Mouse (Mus musculus): ENCODE results near the gene Zfp456. TPM values are rescaled to one million over a fixed set of nuclear protein-coding genes. Genes with fewer than 3 reads are reported as not detected.

The Zfp456 gene
- polyA plus RNA-seq, 1 experiment from 2014 or later = 0.55 TPM

- Histone ChIP-seq H3K9ac (no peak overlapping the region), H3K27me3 (no peaks in the 10 kb centered on the region), H3K36me3 (0 out of 2 replicates have a peak, but pooled peaks cover 8% of the 10 kb centered on the region), H3K27ac (no peak overlapping the region), H3K4me2 (no peak overlapping the region), H3K4me1 (replicated peaks) (no peaks in the 10 kb centered on the region), H3K4me3 (no peak overlapping the region), H3K9me3 (no peaks in the 10 kb centered on the region)
- ATAC-seq (ENCODE audit: low FRiP score) = no peak
- WGBS = 91% methylated on average over 2 of the region's 2 CpGs
Measured at GRCm38 (mm10) chr13:67343422-67343821, 32.2 kb downstream of the Zfp456 start.

DNA sequence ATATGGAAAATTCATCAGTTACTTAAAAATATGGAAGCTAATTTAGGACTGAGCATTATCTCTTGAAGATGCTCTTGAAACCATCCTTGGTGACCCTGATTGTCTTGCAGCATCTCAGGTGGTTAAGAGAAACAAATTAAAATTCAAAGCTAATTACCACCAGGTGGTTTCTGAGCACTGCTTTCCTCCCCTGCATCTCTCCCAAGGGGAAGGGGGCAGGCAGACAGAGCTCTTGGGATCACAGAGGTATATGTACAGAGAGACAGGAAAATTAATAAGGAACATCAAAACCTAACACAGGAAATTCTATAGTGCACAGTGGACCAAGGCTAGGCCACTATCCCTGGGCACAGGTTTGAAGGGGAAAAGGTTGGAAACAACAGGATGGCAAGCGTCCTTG, 42.7 kb downstream of the Zfp456 start:
- H3K36me3 ChIP-seq = no peaks in the 10 kb centered on the region
- WGBS = 69% methylated on average over 1 of the region's 1 CpGs
- H3K9ac ChIP-seq = peak overlapping the region; percentile 74
- H3K4me1 ChIP-seq (replicated peaks) = peaks cover 14% of the 10 kb centered on the region
- peak overlapping the region; percentile 71 for H3K4me2 ChIP-seq
- peak; percentile 47; the same call in 1 of the 2 replicates for ATAC-seq (ENCODE audit: low FRiP score)
- H3K27ac ChIP-seq = no peak overlapping the region
- H3K4me3 ChIP-seq = peak overlapping the region; percentile 55
- no peaks in the 10 kb centered on the region for H3K9me3 ChIP-seq
- H3K27me3 ChIP-seq = no peaks in the 10 kb centered on the region

DNA sequence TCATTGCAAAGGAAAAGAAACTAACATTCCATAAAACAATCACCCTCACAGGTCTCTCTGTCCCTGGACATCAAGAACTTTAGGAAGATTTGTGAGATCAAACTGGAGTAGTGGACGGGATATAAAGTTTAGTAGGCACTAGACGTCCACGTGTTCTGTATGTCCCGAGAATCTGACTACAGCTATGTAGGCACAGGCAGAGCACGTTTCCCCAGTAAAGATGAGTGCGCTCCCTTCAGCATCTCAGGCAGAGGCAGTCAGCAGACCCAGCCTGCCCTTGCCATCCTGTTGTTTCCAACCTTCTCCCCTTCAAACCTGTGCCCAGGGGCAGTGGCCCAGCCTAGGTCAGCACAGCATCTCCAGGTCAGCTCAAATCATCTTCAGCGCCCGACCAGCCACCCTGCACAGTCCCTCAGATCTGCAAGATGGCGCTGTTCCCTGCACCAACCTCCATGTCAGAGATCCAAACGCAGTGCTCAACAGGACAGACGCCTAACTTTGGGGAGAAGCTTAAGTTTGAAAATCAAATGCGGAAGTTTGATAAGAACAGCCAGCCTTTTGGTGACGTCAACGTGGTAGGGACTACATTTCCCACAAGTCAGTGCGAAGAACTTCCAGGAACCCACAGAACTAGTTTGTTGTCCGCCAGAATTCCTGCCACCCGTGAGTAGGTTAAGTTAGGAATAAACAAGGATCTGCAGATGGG, 43.4 kb downstream of the Zfp456 start, which contains the start of gene Zfp595:
Zfp595 (minus strand) TSS at position 552 of the 706 bp plus-strand sequence.
- H3K4me3 ChIP-seq = peak within 1 kb of the TSS; percentile 55
- peak within 1 kb of the TSS; percentile 74 for H3K9ac ChIP-seq
- ATAC-seq (ENCODE audit: low FRiP score) = peak; percentile 95
- H3K9me3 ChIP-seq = no peaks in the 10 kb centered on the region
- H3K27ac ChIP-seq = no peak within 1 kb of the TSS
- peak within 1 kb of the TSS; percentile 71 for H3K4me2 ChIP-seq
- no peaks in the 10 kb centered on the region for H3K27me3 ChIP-seq
- H3K36me3 ChIP-seq = no peaks in the 10 kb centered on the region
- WGBS = 18% methylated on average over 17 of the region's 17 CpGs
- peaks cover 14% of the 10 kb centered on the region for H3K4me1 ChIP-seq (replicated peaks)

Other genes starting within 250 kb of the Zfp456 start
- 5.5 and 7.5 TPM in 2 replicates for gene Rsl1, start 202.6 kb downstream of the Zfp456 start, polyA plus RNA-seq (2015; fragmentation: Nextera tagmentation; extraction: Ambion mirVana)
- gene Zfp455, start 181.3 kb downstream of the Zfp456 start, polyA plus RNA-seq (2015; fragmentation: Nextera tagmentation; extraction: Ambion mirVana) = 2.6 and 3.1 TPM in 2 replicates
- 5.1 and 5.4 TPM in 2 replicates for gene Zfp458, start 97.3 kb downstream of the Zfp456 start, polyA plus RNA-seq (2015; fragmentation: Nextera tagmentation; extraction: Ambion mirVana)
- gene Zfp457, start 69.3 kb downstream of the Zfp456 start, polyA plus RNA-seq (2015; fragmentation: Nextera tagmentation; extraction: Ambion mirVana) = 0.84 and 1.1 TPM in 2 replicates
- 1.6 and 1.9 TPM in 2 replicates for gene Zfp595, start 43.2 kb downstream of the Zfp456 start, polyA plus RNA-seq (2015; fragmentation: Nextera tagmentation; extraction: Ambion mirVana)
- 0.44 TPM in 1 of 2 replicates, not detected in the other for gene Gm28044, start 15.3 kb downstream of the Zfp456 start, polyA plus RNA-seq (2015; fragmentation: Nextera tagmentation; extraction: Ambion mirVana)
- 0.68 and 0.69 TPM in 2 replicates for gene Zfp953, start 15.2 kb downstream of the Zfp456 start, polyA plus RNA-seq (2015; fragmentation: Nextera tagmentation; extraction: Ambion mirVana)
- gene Gm28041, start 77 bp downstream of the Zfp456 start, polyA plus RNA-seq (2015; fragmentation: Nextera tagmentation; extraction: Ambion mirVana) = not detected in 2 replicates
- 3.4 and 5.0 TPM in 2 replicates for gene Zfp429, start 24.0 kb upstream of the Zfp456 start, polyA plus RNA-seq (2015; fragmentation: Nextera tagmentation; extraction: Ambion mirVana)
- 0.21 and 0.58 TPM in 2 replicates for gene Zfp459, start 45.6 kb upstream of the Zfp456 start, polyA plus RNA-seq (2015; fragmentation: Nextera tagmentation; extraction: Ambion mirVana)
- gene Zfp874a, start 75.8 kb upstream of the Zfp456 start, polyA plus RNA-seq (2015; fragmentation: Nextera tagmentation; extraction: Ambion mirVana) = 5.2 and 6.8 TPM in 2 replicates
- gene Zfp874b, start 108.4 kb upstream of the Zfp456 start, polyA plus RNA-seq (2015; fragmentation: Nextera tagmentation; extraction: Ambion mirVana) = 2.0 and 2.5 TPM in 2 replicates
- 14.6 and 14.8 TPM in 2 replicates for gene Zfp58, start 124.7 kb upstream of the Zfp456 start, polyA plus RNA-seq (2015; fragmentation: Nextera tagmentation; extraction: Ambion mirVana)
- gene Gm26965, start 150.3 kb upstream of the Zfp456 start, polyA plus RNA-seq (2015; fragmentation: Nextera tagmentation; extraction: Ambion mirVana) = not detected in 2 replicates
- 36.4 and 39.7 TPM in 2 replicates for gene Zfp87, start 150.4 kb upstream of the Zfp456 start, polyA plus RNA-seq (2015; fragmentation: Nextera tagmentation; extraction: Ambion mirVana)
- gene Zfp748, start 178.0 kb upstream of the Zfp456 start, polyA plus RNA-seq (2015; fragmentation: Nextera tagmentation; extraction: Ambion mirVana) = 13.5 and 16.2 TPM in 2 replicates
- gene Zfp729b, start 233.9 kb upstream of the Zfp456 start, polyA plus RNA-seq (2015; fragmentation: Nextera tagmentation; extraction: Ambion mirVana) = 4.1 and 4.5 TPM in 2 replicates

Data from hindbrain, embryonic 13.5 days (tissue).